Mouse (Mus musculus): Measurements from ENCODE around the gene Mymx. TPM values are rescaled to one million over a fixed set of nuclear protein-coding genes. Genes with fewer than 3 reads are reported as not detected.
A peak's percentile ranks its signal among the peaks of the same experiment; 100 is the strongest.

Mymx gene
- polyA plus RNA-seq (2015; fragmentation: Nextera tagmentation; extraction: Ambion mirVana): 0.47 and 0.67 TPM in 2 replicates

DNA sequence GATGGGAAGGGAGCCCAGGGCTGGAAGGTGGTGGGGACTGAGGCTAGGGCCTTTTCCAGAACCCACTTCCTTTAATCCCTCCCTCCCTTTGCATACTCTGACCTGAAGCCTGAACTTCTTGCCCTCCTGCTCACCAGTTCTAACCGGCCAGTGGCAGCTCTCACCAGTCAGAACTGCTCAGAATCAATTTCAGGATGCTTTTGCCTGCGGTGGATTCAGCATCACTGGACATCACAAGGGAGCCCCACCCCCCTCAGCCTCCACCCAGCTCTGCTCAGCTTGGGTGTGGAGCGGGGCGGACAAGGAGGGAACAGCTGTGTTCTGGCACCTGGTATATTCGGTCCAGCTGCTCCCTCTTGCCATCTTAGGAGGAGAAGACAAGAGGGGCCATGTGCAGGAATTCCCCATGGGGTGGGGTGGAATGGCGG, at the start of gene Mymx:
Gene Mymx (minus strand): TSS at position 226 of the 428 bp plus-strand sequence.
- 22% methylated on average over 6 of the region's 6 CpGs for WGBS
- peak; percentile 32; the same call in 1 of the 2 replicates for ATAC-seq (ENCODE audit: low FRiP score)

DNA sequence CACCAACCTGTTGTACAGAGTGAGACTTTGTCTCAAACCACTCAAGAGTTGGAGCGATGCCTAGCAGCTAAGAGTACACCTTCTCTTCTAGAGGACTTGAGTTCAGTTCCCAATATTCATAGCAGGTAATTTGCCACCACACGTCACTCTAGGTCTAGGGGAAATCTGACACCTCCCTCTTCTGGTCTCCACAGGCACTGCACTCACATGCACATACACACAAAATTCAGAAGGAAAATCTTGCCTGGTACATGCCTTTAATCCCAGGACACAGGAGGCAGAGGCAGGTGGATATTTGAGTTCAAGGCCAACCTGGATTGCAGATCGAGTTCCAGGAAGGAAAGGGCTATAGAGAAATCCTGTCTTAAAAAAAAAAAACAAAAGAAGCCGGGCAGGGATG, 42.3 kb upstream of the Mymx start:
- no peaks in the 10 kb centered on the region for H3K9me3 ChIP-seq
- no peak overlapping the region for H3K4me3 ChIP-seq
- 0 out of 2 replicates have a peak, but pooled peaks cover 4% of the 10 kb centered on the region for H3K4me1 ChIP-seq (replicated peaks)
- H3K4me2 ChIP-seq: no peak overlapping the region
- H3K36me3 ChIP-seq: no peaks in the 10 kb centered on the region
- no peak overlapping the region for H3K9ac ChIP-seq
- H3K27me3 ChIP-seq: no peaks in the 10 kb centered on the region
- no peak overlapping the region for H3K27ac ChIP-seq
- ATAC-seq (ENCODE audit: low FRiP score): no peak
- WGBS: 96% methylated on average over 4 of the region's 4 CpGs

More for the DNA sequence above, at the start of gene Mymx:
- peaks cover 35% of the 10 kb centered on the region for H3K27me3 ChIP-seq
- H3K36me3 ChIP-seq: no peaks in the 10 kb centered on the region
- H3K4me1 ChIP-seq (replicated peaks): peaks cover 24% of the 10 kb centered on the region
- H3K27ac ChIP-seq: no peak within 1 kb of the TSS
- no peaks in the 10 kb centered on the region for H3K9me3 ChIP-seq
- no peak within 1 kb of the TSS for H3K9ac ChIP-seq
- no peak within 1 kb of the TSS for H3K4me3 ChIP-seq
- no peak within 1 kb of the TSS for H3K4me2 ChIP-seq

DNA sequence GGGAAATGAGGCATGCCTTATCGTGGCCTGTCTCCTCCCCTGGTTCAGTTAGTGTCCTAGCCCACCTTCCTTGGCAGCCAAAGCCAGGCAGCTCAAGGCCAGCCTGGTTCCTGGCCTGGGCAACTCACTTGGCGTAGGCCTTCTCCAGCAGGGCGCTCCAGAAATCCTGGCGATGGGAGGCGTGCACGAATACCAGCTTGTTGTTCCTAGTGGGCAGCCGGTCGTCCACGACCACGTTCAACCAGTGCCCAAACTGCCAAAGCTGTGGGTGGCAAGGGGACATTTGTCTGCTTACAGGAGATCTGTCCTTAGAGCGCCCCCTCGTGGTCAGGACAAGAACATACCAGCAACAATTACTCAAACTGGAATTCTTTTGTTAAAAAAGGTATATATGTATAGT, 40.8 kb upstream of the Mymx start:
- WGBS: 14% methylated on average over 12 of the region's 12 CpGs
- no peaks in the 10 kb centered on the region for H3K27me3 ChIP-seq

DNA sequence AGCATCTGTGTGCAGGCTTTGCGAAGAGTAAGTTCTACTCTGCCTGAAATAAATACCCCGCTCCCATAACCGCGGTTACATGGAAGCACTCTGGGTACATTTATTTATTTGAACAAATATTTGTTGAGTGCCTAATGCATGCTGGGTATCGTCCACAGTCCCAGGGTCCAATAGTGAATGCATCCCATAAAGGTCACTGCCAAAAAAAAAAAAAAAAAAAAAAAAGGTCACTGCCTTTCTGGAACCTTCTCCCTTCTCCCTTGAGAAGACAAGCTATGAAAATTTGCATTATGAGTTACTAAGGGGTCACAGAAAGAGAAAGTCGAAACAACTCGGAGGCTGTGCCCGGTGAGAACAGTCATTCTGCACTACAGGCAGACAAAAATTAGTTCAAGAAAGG, 40.1 kb upstream of the Mymx start:
- no peaks in the 10 kb centered on the region for H3K9me3 ChIP-seq
- no peak overlapping the region for H3K27ac ChIP-seq
- H3K27me3 ChIP-seq: no peaks in the 10 kb centered on the region
- WGBS: 92% methylated on average over 8 of the region's 8 CpGs
- no peak for ATAC-seq (ENCODE audit: low FRiP score)
- no peak overlapping the region for H3K4me3 ChIP-seq
- H3K4me1 ChIP-seq (replicated peaks): 0 out of 2 replicates have a peak, but pooled peaks cover 4% of the 10 kb centered on the region
- no peaks in the 10 kb centered on the region for H3K36me3 ChIP-seq
- H3K4me2 ChIP-seq: no peak overlapping the region
- H3K9ac ChIP-seq: no peak overlapping the region

More for the DNA sequence above, 40.8 kb upstream of the Mymx start:
- no peaks in the 10 kb centered on the region for H3K36me3 ChIP-seq
- no peak overlapping the region for H3K27ac ChIP-seq
- no peak overlapping the region for H3K4me3 ChIP-seq
- H3K4me1 ChIP-seq (replicated peaks): 0 out of 2 replicates have a peak, but pooled peaks cover 4% of the 10 kb centered on the region
- no peak overlapping the region for H3K4me2 ChIP-seq
- H3K9me3 ChIP-seq: no peaks in the 10 kb centered on the region
- no peak for ATAC-seq (ENCODE audit: low FRiP score)
- no peak overlapping the region for H3K9ac ChIP-seq

DNA sequence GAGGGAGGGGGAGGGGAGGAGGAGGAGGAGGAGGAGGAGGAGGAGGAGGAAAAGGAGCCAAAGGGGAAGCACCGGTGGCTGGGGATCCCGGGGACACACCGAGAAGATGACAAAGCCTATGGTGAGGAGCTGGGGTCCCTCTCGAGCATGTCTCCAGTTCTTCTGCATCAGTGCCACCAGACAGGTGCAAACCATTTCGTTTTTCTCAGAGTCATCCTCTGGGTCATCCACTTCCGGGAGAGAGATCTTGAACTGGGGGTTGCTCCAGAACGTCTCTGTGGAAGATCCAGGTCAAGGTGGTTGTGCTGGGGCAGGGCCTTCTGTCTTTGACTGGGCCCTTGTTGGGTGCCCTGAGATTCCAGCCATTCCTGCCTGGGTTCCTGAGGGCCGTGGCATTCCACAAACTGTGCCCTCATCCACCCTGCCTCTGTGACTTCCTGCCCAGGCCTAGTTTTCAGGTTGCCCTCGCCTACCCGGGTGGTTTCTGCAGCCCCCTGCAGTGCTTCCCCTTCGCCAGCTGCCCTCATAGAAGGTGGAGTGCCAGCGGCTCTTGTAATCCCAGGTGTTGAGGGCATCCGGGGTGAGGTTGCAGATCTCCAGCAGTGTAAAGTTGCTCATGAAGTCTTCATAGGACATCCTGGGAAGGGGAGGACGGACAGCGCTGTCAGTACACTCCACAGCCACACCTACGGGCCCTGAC, 36.8 kb upstream of the Mymx start:
- H3K27ac ChIP-seq: no peak overlapping the region
- 0 out of 2 replicates have a peak, but pooled peaks cover 4% of the 10 kb centered on the region for H3K4me1 ChIP-seq (replicated peaks)
- H3K9ac ChIP-seq: no peak overlapping the region
- ATAC-seq (ENCODE audit: low FRiP score): no peak
- WGBS: 79% methylated on average over 16 of the region's 16 CpGs
- no peaks in the 10 kb centered on the region for H3K36me3 ChIP-seq
- H3K4me2 ChIP-seq: no peak overlapping the region
- H3K27me3 ChIP-seq: no peaks in the 10 kb centered on the region
- H3K9me3 ChIP-seq: no peaks in the 10 kb centered on the region
- no peak overlapping the region for H3K4me3 ChIP-seq

DNA sequence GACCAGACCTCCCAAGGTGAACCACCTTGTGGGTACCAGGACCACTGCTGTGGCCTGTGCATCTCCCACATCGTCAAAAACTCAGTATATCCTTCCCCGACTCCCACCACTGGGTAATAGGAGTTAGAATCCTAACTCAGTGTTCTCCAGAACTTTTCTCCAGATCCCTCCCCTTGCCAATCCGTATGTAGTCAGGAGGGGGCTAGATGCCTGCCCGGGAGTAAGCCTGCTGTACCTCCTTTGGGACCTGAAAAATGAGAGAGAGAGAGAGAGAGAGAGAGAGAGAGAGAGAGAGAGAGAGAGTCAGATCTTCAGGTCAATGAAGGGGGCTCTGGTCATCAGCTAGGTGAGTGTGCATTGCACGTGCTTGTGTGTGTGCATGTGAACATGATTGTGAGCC, 32.1 kb upstream of the Mymx start:
- H3K27me3 ChIP-seq: no peaks in the 10 kb centered on the region
- no peak overlapping the region for H3K27ac ChIP-seq
- H3K4me1 ChIP-seq (replicated peaks): peaks cover 11% of the 10 kb centered on the region
- 86% methylated on average over 5 of the region's 5 CpGs for WGBS
- H3K9ac ChIP-seq: no peak overlapping the region
- no peaks in the 10 kb centered on the region for H3K9me3 ChIP-seq
- no peak for ATAC-seq (ENCODE audit: low FRiP score)
- H3K36me3 ChIP-seq: no peaks in the 10 kb centered on the region
- no peak overlapping the region for H3K4me3 ChIP-seq
- no peak overlapping the region for H3K4me2 ChIP-seq

DNA sequence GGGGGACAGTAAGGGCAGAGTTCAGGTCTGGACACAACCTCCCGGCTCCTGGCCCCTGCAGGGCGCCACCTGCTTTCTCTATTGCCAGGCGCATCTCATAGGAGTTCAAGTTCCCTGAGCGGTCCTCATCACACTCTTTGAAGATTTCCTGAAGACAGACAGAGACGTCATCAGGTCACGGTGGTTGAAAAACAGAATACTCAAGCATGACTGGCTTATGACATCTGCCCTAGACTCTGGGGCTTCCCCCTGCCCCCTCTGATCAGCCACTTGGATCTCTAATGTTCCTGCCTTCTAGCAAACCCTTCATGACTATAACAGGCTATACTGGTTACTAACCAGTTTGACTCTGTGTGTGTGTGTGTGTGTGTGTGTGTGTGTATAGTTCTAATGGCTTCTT, 30.0 kb upstream of the Mymx start:
- Histone ChIP-seq H3K9me3 (no peaks in the 10 kb centered on the region), H3K4me3 (no peak overlapping the region), H3K4me1 (replicated peaks) (peaks cover 11% of the 10 kb centered on the region), H3K27me3 (no peaks in the 10 kb centered on the region), H3K36me3 (no peaks in the 10 kb centered on the region), H3K27ac (no peak overlapping the region), H3K4me2 (no peak overlapping the region), H3K9ac (no peak overlapping the region)
- WGBS: 86% methylated on average over 6 of the region's 6 CpGs
- ATAC-seq (ENCODE audit: low FRiP score): no peak

DNA sequence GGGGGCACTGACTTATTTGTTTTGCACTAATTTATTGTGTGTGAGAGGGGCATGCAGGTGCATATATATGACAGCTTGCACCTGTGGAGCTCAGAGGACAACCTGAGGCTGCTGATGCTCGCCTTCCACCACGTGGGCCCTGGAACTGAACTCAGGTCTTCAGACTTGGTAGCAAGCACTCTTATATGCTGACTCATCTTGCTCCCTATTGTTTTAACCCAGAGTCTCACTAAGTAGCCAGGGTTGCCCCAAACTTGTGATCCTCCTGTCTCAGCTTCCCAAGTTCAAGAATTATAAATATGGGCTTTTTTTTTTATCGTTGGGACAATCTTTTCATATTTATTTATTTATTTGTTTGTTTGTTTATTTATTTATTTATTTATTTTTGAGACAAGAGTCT, 29.1 kb upstream of the Mymx start:
- no peak overlapping the region for H3K27ac ChIP-seq
- peak; percentile 24 for ATAC-seq (ENCODE audit: low FRiP score)
- H3K4me3 ChIP-seq: peak overlapping the region; percentile 45; the same call in 1 of the 2 replicates
- H3K4me2 ChIP-seq: peak overlapping the region; percentile 65
- H3K27me3 ChIP-seq: no peaks in the 10 kb centered on the region
- H3K36me3 ChIP-seq: no peaks in the 10 kb centered on the region
- peak overlapping the region; percentile 73; the same call in 1 of the 2 replicates for H3K9ac ChIP-seq
- peaks cover 11% of the 10 kb centered on the region for H3K4me1 ChIP-seq (replicated peaks)
- H3K9me3 ChIP-seq: no peaks in the 10 kb centered on the region
- WGBS: 70% methylated on average over 3 of the region's 3 CpGs

DNA sequence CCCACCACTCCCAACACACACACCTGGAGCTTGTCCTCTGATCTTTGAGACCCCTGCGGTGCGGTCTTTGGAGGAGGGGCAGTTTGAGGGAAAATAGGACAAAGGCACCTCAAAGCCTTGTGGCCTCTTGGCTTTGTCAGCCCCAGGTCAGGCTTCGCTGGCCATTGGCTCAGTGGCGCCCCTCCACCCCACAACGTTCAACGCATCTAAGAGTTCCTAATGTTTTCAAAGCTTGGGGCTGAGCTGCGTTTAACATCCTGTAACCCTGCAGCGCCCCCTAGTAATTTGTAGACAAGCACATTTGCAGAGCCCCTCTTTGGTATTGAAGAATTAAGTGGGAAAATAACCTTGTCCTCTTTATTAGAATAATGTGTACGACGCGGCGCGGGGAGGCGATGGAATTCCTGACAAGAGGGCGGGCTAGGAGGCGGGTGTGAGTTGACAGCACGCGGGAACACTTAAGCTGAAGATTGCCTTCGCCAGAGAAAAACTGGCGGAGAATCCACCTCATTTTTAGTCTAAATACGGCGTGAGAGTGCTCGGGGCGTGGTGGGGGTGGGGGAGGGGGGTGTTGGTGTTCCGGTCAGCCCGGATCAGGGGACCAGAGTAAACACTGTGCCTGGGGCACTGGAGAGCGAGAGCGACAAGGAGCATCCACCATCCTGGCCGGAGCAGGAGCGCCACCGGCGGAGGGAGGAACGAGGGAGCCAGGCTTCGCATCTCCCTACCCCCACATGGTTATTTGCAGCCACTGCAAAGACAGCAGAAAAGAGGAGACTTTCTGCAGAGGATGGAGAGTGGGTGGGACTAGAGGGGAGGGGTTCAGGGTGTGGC, 28.2 kb upstream of the Mymx start:
- Histone ChIP-seq H3K4me2 (peak overlapping the region; percentile 65), H3K9me3 (no peaks in the 10 kb centered on the region), H3K4me3 (peak overlapping the region; percentile 45), H3K4me1 (replicated peaks) (peaks cover 11% of the 10 kb centered on the region), H3K27ac (peak overlapping the region; percentile 77), H3K9ac (peak overlapping the region; percentile 73), H3K36me3 (no peaks in the 10 kb centered on the region), H3K27me3 (no peaks in the 10 kb centered on the region)
- peak; percentile 87 for ATAC-seq (ENCODE audit: low FRiP score)
- WGBS: 2% methylated on average over 34 of the region's 34 CpGs

DNA sequence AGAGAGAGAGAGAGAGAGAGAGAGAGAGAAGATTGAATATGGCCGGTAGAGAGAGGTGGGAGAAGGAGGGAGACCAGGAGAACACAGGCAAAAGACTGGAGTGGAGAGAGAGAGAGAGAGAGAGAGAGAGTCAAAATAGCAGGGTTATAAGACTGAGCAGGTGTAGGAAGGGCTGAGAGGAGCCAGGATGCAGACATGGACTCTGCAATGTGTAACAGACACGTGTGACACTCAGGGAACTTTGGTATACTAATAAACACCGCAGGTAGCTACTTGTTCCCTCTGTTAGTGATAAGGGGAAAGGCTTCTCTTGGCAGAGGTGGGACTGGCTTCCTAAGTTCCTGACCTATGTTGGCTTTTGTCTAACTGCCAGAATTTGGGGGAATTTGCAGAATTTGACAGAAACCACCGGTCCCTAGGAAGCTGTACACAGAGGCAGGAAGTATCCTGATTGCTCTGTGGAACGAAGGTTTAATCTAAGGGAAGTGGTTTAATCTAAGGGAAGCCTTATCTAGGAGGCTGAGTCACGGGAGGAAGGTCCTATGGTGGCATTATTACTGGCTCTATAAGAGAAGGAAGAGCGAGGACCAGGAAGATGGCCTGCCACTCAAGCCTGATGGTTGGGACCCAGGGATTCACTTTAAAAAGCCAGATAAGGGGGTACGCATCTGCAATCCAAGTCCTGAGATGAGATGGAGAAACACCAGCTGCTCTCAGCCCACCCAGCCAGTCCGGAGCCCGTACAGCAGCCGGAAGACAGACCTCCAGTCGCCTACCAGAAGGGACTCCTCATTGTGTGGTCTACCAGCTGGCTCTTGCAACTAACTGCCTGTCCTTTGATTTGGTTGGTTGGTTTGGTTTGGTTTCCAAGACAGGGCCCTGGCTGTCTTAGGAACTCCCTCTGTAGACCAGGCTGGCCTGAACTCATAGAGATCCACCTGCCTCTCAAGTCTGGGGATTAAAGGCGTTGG, 27.3 kb upstream of the Mymx start:
- H3K9ac ChIP-seq: peak overlapping the region; percentile 73; the same call in 1 of the 2 replicates

DNA sequence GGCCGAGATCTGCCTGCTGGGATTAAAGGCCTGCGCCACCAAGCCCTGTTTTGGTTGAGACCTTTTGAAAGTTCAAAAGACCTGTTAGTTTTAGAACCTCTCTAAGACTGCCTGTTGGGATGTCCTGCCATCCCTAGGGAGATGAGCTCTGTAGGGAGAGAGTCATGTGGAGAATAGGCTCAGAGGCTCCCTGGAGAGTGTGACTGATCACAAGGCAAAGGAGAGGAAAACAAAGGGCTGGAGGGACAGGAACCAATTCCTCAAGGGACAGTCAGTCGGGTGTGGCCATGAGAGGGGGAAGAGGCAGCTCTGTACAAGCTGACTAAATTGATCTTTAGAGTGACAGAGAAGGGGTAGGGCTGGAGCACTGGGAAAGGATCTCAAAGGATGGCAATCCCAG, 26.3 kb upstream of the Mymx start:
- no peak for ATAC-seq (ENCODE audit: low FRiP score)
- H3K4me2 ChIP-seq: no peak overlapping the region
- no peak overlapping the region for H3K9ac ChIP-seq
- 21% methylated on average over 3 of the region's 3 CpGs for WGBS
- H3K36me3 ChIP-seq: no peaks in the 10 kb centered on the region
- no peaks in the 10 kb centered on the region for H3K9me3 ChIP-seq
- no peaks in the 10 kb centered on the region for H3K27me3 ChIP-seq
- no peak overlapping the region for H3K4me3 ChIP-seq
- H3K27ac ChIP-seq: no peak overlapping the region
- H3K4me1 ChIP-seq (replicated peaks): peaks cover 11% of the 10 kb centered on the region

More for the DNA sequence above, 27.3 kb upstream of the Mymx start:
- Histone ChIP-seq H3K36me3 (no peaks in the 10 kb centered on the region), H3K27ac (peak overlapping the region; percentile 77), H3K4me3 (peak overlapping the region; percentile 45), H3K27me3 (no peaks in the 10 kb centered on the region), H3K4me1 (replicated peaks) (peaks cover 11% of the 10 kb centered on the region), H3K9me3 (no peaks in the 10 kb centered on the region), H3K4me2 (peak overlapping the region; percentile 65)
- 64% methylated on average over 13 of the region's 13 CpGs for WGBS
- peak; percentile 17; the same call in 1 of the 2 replicates for ATAC-seq (ENCODE audit: low FRiP score)
